23 mouse cellular contexts compared by ENCODE assay signal in the genomic region with DNA sequence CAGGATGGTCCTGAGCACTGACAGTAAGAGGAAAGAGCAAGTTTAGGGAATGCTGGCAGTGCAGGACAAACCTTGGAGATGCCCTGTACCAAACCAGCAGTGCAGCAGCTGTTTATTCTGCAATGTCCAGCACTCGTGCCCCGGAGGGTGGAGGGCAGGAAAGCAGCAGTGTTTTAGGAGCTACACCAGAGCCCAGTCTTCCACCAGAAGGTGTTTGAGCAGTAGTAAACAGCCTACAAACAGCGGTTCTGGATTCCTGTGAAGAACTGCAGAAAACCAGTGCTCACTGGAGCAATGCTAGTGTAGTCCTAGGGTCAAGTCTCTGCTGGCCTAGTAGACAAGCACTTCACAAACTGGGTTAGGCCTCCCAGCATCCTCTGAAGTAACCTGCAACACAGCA. TPM values are rescaled to one million over a fixed set of nuclear protein-coding genes. Genes with fewer than 3 reads are reported as not detected.
DNase-seq lines count a peak whose midpoint lies in the region; ATAC-seq lines count a peak whose summit lies in the region.
"Had no signal": no experiment of that assay in that cellular context is flagged by ENCODE, and none has a peak within 500 bp of the region (broad histone marks: within the 10 kb centered on the region; RNA-seq: fewer than 3 reads in every experiment).

No protein-coding gene starts in this region.

- H3K27ac ChIP-seq in embryonic facial prominence, embryonic 14.5 days (replicated peaks; ENCODE audit: low read depth, low read length) = no peak overlapping the region
- H3K27ac ChIP-seq in embryonic facial prominence, embryonic 10.5 days (replicated peaks) = no peak overlapping the region
- H3K27ac ChIP-seq in heart, embryonic 13.5 days (replicated peaks) = no peak overlapping the region
- H3K27ac ChIP-seq in liver, embryonic 13.5 days = peak overlapping the region; percentile 32
- H3K27ac ChIP-seq in liver, embryonic 16.5 days (ENCODE audit: low read length) = no peak overlapping the region
- H3K27ac ChIP-seq: embryonic facial prominence, embryonic 13.5 days; forebrain, embryonic 13.5 days; forebrain, embryonic 15.5 days had no signal

- no peak for DNase-seq in embryonic facial prominence, embryonic 14.5 days (ENCODE audit: low spot score)
- DNase-seq in embryonic facial prominence, embryonic 10.5 days (ENCODE audit: low spot score) = no peak
- no peak for DNase-seq in heart, postnatal 25 days (ENCODE audit: low spot score)
- no peak for DNase-seq in liver, embryonic 13.5 days
- no peak for DNase-seq in liver
- DNase-seq: adrenal gland, adult 8-10 months; adrenal gland, postnatal 14 days; adrenal gland, postnatal 36 days; B cell, adult 2 months; cerebellum, adult 11-12 months; cerebellum, adult 2 months; cerebellum, adult 9-10 months; cerebellum, postnatal 10 days had no signal

- H3K36me3 ChIP-seq in embryonic facial prominence, embryonic 14.5 days (ENCODE audit: control insufficient read depth, insufficient read depth, low read length) = no peaks in the 10 kb centered on the region
- H3K36me3 ChIP-seq in embryonic facial prominence, embryonic 10.5 days (replicated peaks) = no peaks in the 10 kb centered on the region
- H3K36me3 ChIP-seq in heart, embryonic 13.5 days = no peaks in the 10 kb centered on the region
- peaks cover 8% of the 10 kb centered on the region; the same call in 1 of the 2 replicates for H3K36me3 ChIP-seq in liver, embryonic 13.5 days
- H3K36me3 ChIP-seq in liver, embryonic 16.5 days (ENCODE audit: control insufficient read depth, insufficient read depth) = no peaks in the 10 kb centered on the region
- H3K36me3 ChIP-seq: forebrain, embryonic 15.5 days had no signal

- 0 out of 2 replicates have a peak overlapping the region, but pooled peaks have one; percentile 20 for H3K9ac ChIP-seq in embryonic facial prominence, embryonic 14.5 days (ENCODE audit: low read depth, low read length)
- H3K9ac ChIP-seq in heart, embryonic 13.5 days = 0 out of 2 replicates have a peak overlapping the region, but pooled peaks have one; percentile 10
- H3K9ac ChIP-seq in liver, embryonic 13.5 days = peak overlapping the region; percentile 9; the same call in 1 of the 2 replicates
- H3K9ac ChIP-seq in liver, embryonic 16.5 days (ENCODE audit: low read depth, low read length) = peak overlapping the region; percentile 39; the same call in 1 of the 2 replicates
- H3K9ac ChIP-seq: embryonic facial prominence, embryonic 13.5 days; forebrain, embryonic 15.5 days had no signal

- H3K27me3 ChIP-seq in embryonic facial prominence, embryonic 14.5 days (replicated peaks; ENCODE audit: control insufficient read depth, insufficient read depth, low read length) = no peaks in the 10 kb centered on the region
- H3K27me3 ChIP-seq in embryonic facial prominence, embryonic 10.5 days (replicated peaks; ENCODE audit: low read depth, poor library complexity, severe bottlenecking) = no peaks in the 10 kb centered on the region
- no peaks in the 10 kb centered on the region for H3K27me3 ChIP-seq in heart, embryonic 13.5 days (replicated peaks)
- H3K27me3 ChIP-seq in liver, embryonic 13.5 days = no peaks in the 10 kb centered on the region
- no peaks in the 10 kb centered on the region for H3K27me3 ChIP-seq in liver, embryonic 16.5 days (ENCODE audit: control insufficient read depth, insufficient read depth, low read depth, low read length)
- H3K27me3 ChIP-seq: CH12.LX; embryonic facial prominence, embryonic 13.5 days; forebrain, embryonic 13.5 days; forebrain, embryonic 15.5 days; Patski had no signal

- no peak overlapping the region for H3K4me2 ChIP-seq in embryonic facial prominence, embryonic 14.5 days (ENCODE audit: low read depth, low read length)
- no peak overlapping the region for H3K4me2 ChIP-seq in heart, embryonic 13.5 days
- no peak overlapping the region for H3K4me2 ChIP-seq in liver, embryonic 13.5 days
- no peak overlapping the region for H3K4me2 ChIP-seq in liver, embryonic 16.5 days (ENCODE audit: low read depth, low read length)
- H3K4me2 ChIP-seq: embryonic facial prominence, embryonic 13.5 days; forebrain, embryonic 13.5 days; forebrain, embryonic 15.5 days had no signal

- ATAC-seq in embryonic facial prominence, embryonic 14.5 days (ENCODE audit: low read depth) = no peak
- no peak for ATAC-seq in heart, embryonic 13.5 days (ENCODE audit: extremely low read depth, insufficient number of reproducible peaks, low FRiP score, low TSS enrichment)
- ATAC-seq in liver, embryonic 13.5 days (ENCODE audit: low read depth) = no peak
- no peak for ATAC-seq in liver, embryonic 16.5 days (ENCODE audit: low read depth)
- ATAC-seq: activated CD4-positive, CD25-positive, alpha-beta regulatory T cell, adult 4 months; CD4-positive, CD25-positive, alpha-beta regulatory T cell, adult 4 months; forebrain, embryonic 13.5 days; forebrain, embryonic 15.5 days; Patski had no signal

- H3K4me1 ChIP-seq in embryonic facial prominence, embryonic 14.5 days (ENCODE audit: control insufficient read depth, insufficient read depth, low read length) = no peaks in the 10 kb centered on the region
- peaks cover 7% of the 10 kb centered on the region for H3K4me1 ChIP-seq in embryonic facial prominence, embryonic 10.5 days
- H3K4me1 ChIP-seq in heart, embryonic 13.5 days = peaks cover 11% of the 10 kb centered on the region
- H3K4me1 ChIP-seq in liver, embryonic 13.5 days (replicated peaks) = peaks cover 27% of the 10 kb centered on the region
- peaks cover 9% of the 10 kb centered on the region for H3K4me1 ChIP-seq in liver, embryonic 16.5 days (ENCODE audit: control insufficient read depth, low read depth, low read length)

- 76% methylated on average over 3 of the region's 3 CpGs for WGBS in embryonic facial prominence, embryonic 14.5 days
- 78% methylated on average over 3 of the region's 3 CpGs for WGBS in embryonic facial prominence, embryonic 10.5 days
- WGBS in heart, embryonic 13.5 days = 84% methylated on average over 3 of the region's 3 CpGs
- WGBS in liver, embryonic 13.5 days (ENCODE audit: insufficient replicate concordance) = 79% methylated on average over 3 of the region's 3 CpGs
- 67% methylated on average over 3 of the region's 3 CpGs for WGBS in liver, embryonic 16.5 days (ENCODE audit: insufficient replicate concordance)

- H3K4me3 ChIP-seq in embryonic facial prominence, embryonic 14.5 days (ENCODE audit: low read depth, low read length) = no peak overlapping the region
- no peak overlapping the region for H3K4me3 ChIP-seq in embryonic facial prominence, embryonic 10.5 days
- H3K4me3 ChIP-seq in heart, embryonic 13.5 days = no peak overlapping the region
- H3K4me3 ChIP-seq in liver, embryonic 13.5 days (replicated peaks) = no peak overlapping the region
- H3K4me3 ChIP-seq in liver, embryonic 16.5 days (ENCODE audit: low read depth, low read length) = no peak overlapping the region
- H3K4me3 ChIP-seq: embryonic facial prominence, embryonic 13.5 days; forebrain, embryonic 13.5 days; forebrain, embryonic 15.5 days had no signal

- intact Hi-C loops in heart, postnatal 25 days (cut with DNase I) = loop anchor here (5.0 kb wide), 1 partner anchor 78 kb away; a partner anchor contains a TSS

- H3K9me3 ChIP-seq in embryonic facial prominence, embryonic 14.5 days (ENCODE audit: control insufficient read depth, low read length) = no peaks in the 10 kb centered on the region
- no peaks in the 10 kb centered on the region for H3K9me3 ChIP-seq in embryonic facial prominence, embryonic 10.5 days
- no peaks in the 10 kb centered on the region for H3K9me3 ChIP-seq in heart, embryonic 13.5 days
- no peaks in the 10 kb centered on the region for H3K9me3 ChIP-seq in liver, embryonic 13.5 days (replicated peaks)
- H3K9me3 ChIP-seq in liver, embryonic 16.5 days (replicated peaks; ENCODE audit: control insufficient read depth, low read length) = no peaks in the 10 kb centered on the region
- H3K9me3 ChIP-seq: embryonic facial prominence, embryonic 13.5 days; forebrain, embryonic 13.5 days; forebrain, embryonic 15.5 days; G1E had no signal

RNA-seq across cellular contexts. Expression of a gene that starts 4.8 kb away (rescaled TPM):
- 573 and 574 TPM in 2 replicates for polyA plus RNA-seq in embryonic facial prominence, embryonic 14.5 days (2014; fragmentation: Nextera tagmentation; extraction: Ambion mirVana)
- 422 and 435 TPM in 2 replicates for polyA plus RNA-seq in embryonic facial prominence, embryonic 10.5 days (2016; fragmentation: Nextera tagmentation; extraction: Ambion mirVana)
- polyA plus RNA-seq in heart, embryonic 13.5 days (2015; fragmentation: Nextera tagmentation; extraction: Ambion mirVana) = 544 and 567 TPM in 2 replicates
- 100 to 1,000 TPM; 225 to 246 TPM for total RNA-seq in heart, postnatal 25 days (2021)
- polyA plus RNA-seq in liver, embryonic 13.5 days (2015; fragmentation: Nextera tagmentation; extraction: Ambion mirVana) = 348 and 367 TPM in 2 replicates
- 352 and 382 TPM in 2 replicates for polyA plus RNA-seq in liver, embryonic 16.5 days (2015; fragmentation: Nextera tagmentation; extraction: Ambion mirVana)

RNA-seq across cellular contexts. Expression of a gene that starts 10.7 kb away (rescaled TPM):
- 28.3 and 33.3 TPM in 2 replicates for polyA plus RNA-seq in embryonic facial prominence, embryonic 14.5 days (2014; fragmentation: Nextera tagmentation; extraction: Ambion mirVana)
- 44.6 and 50.0 TPM in 2 replicates for polyA plus RNA-seq in embryonic facial prominence, embryonic 10.5 days (2016; fragmentation: Nextera tagmentation; extraction: Ambion mirVana)
- polyA plus RNA-seq in heart, embryonic 13.5 days (2015; fragmentation: Nextera tagmentation; extraction: Ambion mirVana) = 27.0 and 31.2 TPM in 2 replicates
- total RNA-seq in heart, postnatal 25 days (2021) = 1 to 10 TPM; 9.1 to 9.6 TPM
- 18.6 and 20.8 TPM in 2 replicates for polyA plus RNA-seq in liver, embryonic 13.5 days (2015; fragmentation: Nextera tagmentation; extraction: Ambion mirVana)
- polyA plus RNA-seq in liver, embryonic 16.5 days (2015; fragmentation: Nextera tagmentation; extraction: Ambion mirVana) = 20.7 and 25.0 TPM in 2 replicates

RNA-seq across cellular contexts. Expression of a gene that starts 23.5 kb away (rescaled TPM):
- 40.6 and 46.3 TPM in 2 replicates for polyA plus RNA-seq in embryonic facial prominence, embryonic 14.5 days (2014; fragmentation: Nextera tagmentation; extraction: Ambion mirVana)
- polyA plus RNA-seq in embryonic facial prominence, embryonic 10.5 days (2016; fragmentation: Nextera tagmentation; extraction: Ambion mirVana) = 30.4 and 30.9 TPM in 2 replicates
- 30.7 and 35.1 TPM in 2 replicates for polyA plus RNA-seq in heart, embryonic 13.5 days (2015; fragmentation: Nextera tagmentation; extraction: Ambion mirVana)
- total RNA-seq in heart, postnatal 25 days (2021) = 10 to 100 TPM; 45.0 to 46.1 TPM
- 26.8 and 34.0 TPM in 2 replicates for polyA plus RNA-seq in liver, embryonic 13.5 days (2015; fragmentation: Nextera tagmentation; extraction: Ambion mirVana)
- 24.3 and 24.4 TPM in 2 replicates for polyA plus RNA-seq in liver, embryonic 16.5 days (2015; fragmentation: Nextera tagmentation; extraction: Ambion mirVana)

RNA-seq across cellular contexts. Expression of a gene that starts 31.1 kb away (rescaled TPM):
- 4.6 and 6.4 TPM in 2 replicates for polyA plus RNA-seq in embryonic facial prominence, embryonic 14.5 days (2014; fragmentation: Nextera tagmentation; extraction: Ambion mirVana)
- polyA plus RNA-seq in embryonic facial prominence, embryonic 10.5 days (2016; fragmentation: Nextera tagmentation; extraction: Ambion mirVana) = 6.0 and 6.1 TPM in 2 replicates
- polyA plus RNA-seq in heart, embryonic 13.5 days (2015; fragmentation: Nextera tagmentation; extraction: Ambion mirVana) = 4.2 and 5.2 TPM in 2 replicates
- total RNA-seq in heart, postnatal 25 days (2021) = 1 to 10 TPM; 8.3 to 9.4 TPM
- polyA plus RNA-seq in liver, embryonic 13.5 days (2015; fragmentation: Nextera tagmentation; extraction: Ambion mirVana) = 6.9 and 7.5 TPM in 2 replicates
- polyA plus RNA-seq in liver, embryonic 16.5 days (2015; fragmentation: Nextera tagmentation; extraction: Ambion mirVana) = 7.0 and 7.4 TPM in 2 replicates

RNA-seq across cellular contexts. Expression of a gene that starts 35.1 kb away (rescaled TPM):
- 9.6 and 10.7 TPM in 2 replicates for polyA plus RNA-seq in embryonic facial prominence, embryonic 14.5 days (2014; fragmentation: Nextera tagmentation; extraction: Ambion mirVana)
- polyA plus RNA-seq in embryonic facial prominence, embryonic 10.5 days (2016; fragmentation: Nextera tagmentation; extraction: Ambion mirVana) = 5.0 and 7.3 TPM in 2 replicates
- polyA plus RNA-seq in heart, embryonic 13.5 days (2015; fragmentation: Nextera tagmentation; extraction: Ambion mirVana) = 1.9 and 2.0 TPM in 2 replicates
- total RNA-seq in heart, postnatal 25 days (2021) = under 1 TPM; 0.64 to 0.73 TPM
- 1.00 and 1.4 TPM in 2 replicates for polyA plus RNA-seq in liver, embryonic 13.5 days (2015; fragmentation: Nextera tagmentation; extraction: Ambion mirVana)
- 0.65 and 0.78 TPM in 2 replicates for polyA plus RNA-seq in liver, embryonic 16.5 days (2015; fragmentation: Nextera tagmentation; extraction: Ambion mirVana)
- polyA plus RNA-seq: activated CD4-positive, CD25-positive, alpha-beta regulatory T cell, adult 4 months had no signal
